Mouse (Mus musculus): ENCODE measurements around the gene Rbbp8nl. TPM values are rescaled to one million over a fixed set of nuclear protein-coding genes. Genes with fewer than 3 reads are reported as not detected.

Rbbp8nl gene
- polyA plus RNA-seq, 2 experiments, result 1.3 to 2.0 TPM

- peaks cover 14% of the 10 kb centered on the region; the same call in 1 of the 2 replicates for H3K4me1 ChIP-seq (ENCODE audit: control insufficient read depth, insufficient read depth, low read length)
- H3K36me3 ChIP-seq (ENCODE audit: control insufficient read depth, insufficient read depth, low read length), result peaks cover 35% of the 10 kb centered on the region
- peak overlapping the region; percentile 91; the same call in 1 of the 2 replicates for H3K9ac ChIP-seq (ENCODE audit: low read depth, low read length, severe bottlenecking)
- no peaks in the 10 kb centered on the region for H3K9me3 ChIP-seq (ENCODE audit: control insufficient read depth, low read length)
- no peak for DNase-seq (ENCODE audit: low spot score)
- 56% methylated on average over 5 of the region's 5 CpGs for WGBS
- peak overlapping the region; percentile 83 for H3K4me3 ChIP-seq (replicated peaks; ENCODE audit: low read length)
- no peaks in the 10 kb centered on the region for H3K27me3 ChIP-seq (ENCODE audit: control insufficient read depth, insufficient read depth, low read length)
- TF ChIP-seq POLR2A (IDR thresholded peaks at IDR 0.05; ENCODE audit: borderline replicate concordance, extremely low read depth, insufficient read depth, insufficient read length), result no peak
- no peak for ATAC-seq (ENCODE audit: low FRiP score, low read depth)
- no peak overlapping the region for H3K27ac ChIP-seq (replicated peaks; ENCODE audit: low read depth, low read length)
- H3K4me2 ChIP-seq (replicated peaks; ENCODE audit: low read depth, low read length, severe bottlenecking), result peak overlapping the region; percentile 93
Observed at GRCm38 (mm10) chr2:180271804-180272395, 17.8 kb downstream of the Rbbp8nl start.

DNA sequence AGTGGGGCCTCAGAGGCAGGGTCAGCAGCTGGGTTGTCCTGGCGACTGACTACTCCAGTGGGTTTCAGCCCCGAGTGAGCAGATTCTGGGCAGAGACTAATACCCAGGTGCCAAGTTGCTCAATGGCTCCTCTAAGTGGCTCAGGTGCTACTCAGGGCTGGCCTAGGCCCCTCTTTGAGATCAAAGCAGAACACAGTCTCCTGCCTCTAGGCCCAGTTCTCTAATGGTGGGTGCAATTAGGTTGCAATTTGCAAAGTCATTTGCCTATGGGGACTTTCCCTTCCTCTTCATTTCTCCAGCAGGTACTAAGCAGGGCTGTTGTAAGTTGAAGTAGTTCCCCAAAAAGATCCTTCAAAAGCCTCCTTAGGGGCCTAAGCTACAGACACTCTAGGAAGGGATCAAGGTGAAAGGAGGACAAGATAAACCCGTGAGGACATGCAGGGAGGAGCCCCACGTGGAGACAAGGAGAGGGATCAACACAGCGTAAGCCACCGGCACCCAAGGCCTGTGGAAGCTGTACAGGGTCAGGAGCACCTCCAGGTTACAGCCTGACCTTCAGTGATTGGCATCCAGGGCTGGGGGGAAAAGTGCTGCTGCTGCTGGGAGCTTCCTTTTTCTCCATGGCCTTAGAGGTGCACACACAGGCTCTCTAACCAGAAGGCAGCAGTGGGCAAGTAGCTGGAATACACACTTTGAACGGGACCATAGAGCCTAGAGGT is 19.0 kb downstream of the Rbbp8nl start:
- no peaks in the 10 kb centered on the region for H3K9me3 ChIP-seq (ENCODE audit: control insufficient read depth, low read length)
- H3K4me2 ChIP-seq (replicated peaks; ENCODE audit: low read depth, low read length, severe bottlenecking), result no peak overlapping the region
- H3K27me3 ChIP-seq (ENCODE audit: control insufficient read depth, insufficient read depth, low read length), result no peaks in the 10 kb centered on the region
- H3K4me1 ChIP-seq (ENCODE audit: control insufficient read depth, insufficient read depth, low read length), result peaks cover 14% of the 10 kb centered on the region; the same call in 1 of the 2 replicates
- DNase-seq (ENCODE audit: low spot score), result no peak
- H3K4me3 ChIP-seq (replicated peaks; ENCODE audit: low read length), result no peak overlapping the region
- H3K9ac ChIP-seq (ENCODE audit: low read depth, low read length, severe bottlenecking), result 0 out of 2 replicates have a peak overlapping the region, but pooled peaks have one; percentile 28
- ATAC-seq (ENCODE audit: low FRiP score, low read depth), result no peak
- H3K27ac ChIP-seq (replicated peaks; ENCODE audit: low read depth, low read length), result no peak overlapping the region
- no peak for TF ChIP-seq POLR2A (IDR thresholded peaks at IDR 0.05; ENCODE audit: borderline replicate concordance, extremely low read depth, insufficient read depth, insufficient read length)
- H3K36me3 ChIP-seq (ENCODE audit: control insufficient read depth, insufficient read depth, low read length), result peaks cover 47% of the 10 kb centered on the region
- WGBS, result 63% methylated on average over 7 of the region's 7 CpGs

GRCm38 (mm10) chr2:180269329-180269728 is 20.4 kb downstream of the Rbbp8nl start:
- H3K4me1 ChIP-seq (ENCODE audit: control insufficient read depth, insufficient read depth, low read length), result peaks cover 14% of the 10 kb centered on the region; the same call in 1 of the 2 replicates
- TF ChIP-seq POLR2A (IDR thresholded peaks at IDR 0.05; ENCODE audit: borderline replicate concordance, extremely low read depth, insufficient read depth, insufficient read length), result no peak
- H3K9ac ChIP-seq (ENCODE audit: low read depth, low read length, severe bottlenecking), result no peak overlapping the region
- H3K27ac ChIP-seq (replicated peaks; ENCODE audit: low read depth, low read length), result no peak overlapping the region
- WGBS, result 93% methylated on average over 10 of the region's 10 CpGs
- no peak for ATAC-seq (ENCODE audit: low FRiP score, low read depth)
- no peak overlapping the region for H3K4me2 ChIP-seq (replicated peaks; ENCODE audit: low read depth, low read length, severe bottlenecking)
- no peaks in the 10 kb centered on the region for H3K27me3 ChIP-seq (ENCODE audit: control insufficient read depth, insufficient read depth, low read length)
- H3K36me3 ChIP-seq (ENCODE audit: control insufficient read depth, insufficient read depth, low read length), result peaks cover 49% of the 10 kb centered on the region
- H3K4me3 ChIP-seq (replicated peaks; ENCODE audit: low read length), result no peak overlapping the region
- H3K9me3 ChIP-seq (ENCODE audit: control insufficient read depth, low read length), result no peaks in the 10 kb centered on the region
- DNase-seq (ENCODE audit: low spot score), result no peak

GRCm38 (mm10) chr2:180267955-180268354 is 21.7 kb downstream of the Rbbp8nl start:
- 72% methylated on average over 2 of the region's 2 CpGs for WGBS
- H3K4me2 ChIP-seq (replicated peaks; ENCODE audit: low read depth, low read length, severe bottlenecking), result no peak overlapping the region
- no peak overlapping the region for H3K27ac ChIP-seq (replicated peaks; ENCODE audit: low read depth, low read length)
- H3K4me1 ChIP-seq (ENCODE audit: control insufficient read depth, insufficient read depth, low read length), result peaks cover 10% of the 10 kb centered on the region; the same call in 1 of the 2 replicates
- no peaks in the 10 kb centered on the region for H3K9me3 ChIP-seq (ENCODE audit: control insufficient read depth, low read length)
- DNase-seq (ENCODE audit: low spot score), result no peak
- H3K36me3 ChIP-seq (ENCODE audit: control insufficient read depth, insufficient read depth, low read length), result peaks cover 63% of the 10 kb centered on the region
- no peaks in the 10 kb centered on the region for H3K27me3 ChIP-seq (ENCODE audit: control insufficient read depth, insufficient read depth, low read length)
- H3K4me3 ChIP-seq (replicated peaks; ENCODE audit: low read length), result no peak overlapping the region
- TF ChIP-seq POLR2A (IDR thresholded peaks at IDR 0.05; ENCODE audit: borderline replicate concordance, extremely low read depth, insufficient read depth, insufficient read length), result no peak
- no peak for ATAC-seq (ENCODE audit: low FRiP score, low read depth)
- no peak overlapping the region for H3K9ac ChIP-seq (ENCODE audit: low read depth, low read length, severe bottlenecking)

GRCm38 (mm10) chr2:180262891-180263290 is 26.8 kb downstream of the Rbbp8nl start:
- H3K4me1 ChIP-seq (ENCODE audit: control insufficient read depth, insufficient read depth, low read length), result peaks cover 6% of the 10 kb centered on the region; the same call in 1 of the 2 replicates
- no peak overlapping the region for H3K4me2 ChIP-seq (replicated peaks; ENCODE audit: low read depth, low read length, severe bottlenecking)
- DNase-seq (ENCODE audit: low spot score), result no peak
- no peaks in the 10 kb centered on the region for H3K27me3 ChIP-seq (ENCODE audit: control insufficient read depth, insufficient read depth, low read length)
- H3K4me3 ChIP-seq (replicated peaks; ENCODE audit: low read length), result no peak overlapping the region
- peaks cover 87% of the 10 kb centered on the region for H3K36me3 ChIP-seq (ENCODE audit: control insufficient read depth, insufficient read depth, low read length)
- no peak overlapping the region for H3K27ac ChIP-seq (replicated peaks; ENCODE audit: low read depth, low read length)
- ATAC-seq (ENCODE audit: low FRiP score, low read depth), result no peak
- TF ChIP-seq POLR2A (IDR thresholded peaks at IDR 0.05; ENCODE audit: borderline replicate concordance, extremely low read depth, insufficient read depth, insufficient read length), result no peak
- no peak overlapping the region for H3K9ac ChIP-seq (ENCODE audit: low read depth, low read length, severe bottlenecking)
- H3K9me3 ChIP-seq (ENCODE audit: control insufficient read depth, low read length), result no peaks in the 10 kb centered on the region
- 89% methylated on average over 10 of the region's 10 CpGs for WGBS

All from limb, embryonic 14.5 days (tissue).